In genomic region chr11:49801516-49801915, GRCm38 (mm10) we compare ENCODE assay signal across 14 mouse cellular contexts. TPM values are rescaled to one million over a fixed set of nuclear protein-coding genes. Genes with fewer than 3 reads are reported as not detected.
A peak's percentile ranks its signal among the peaks of the same experiment; 100 is the strongest.
DNase-seq lines count a peak whose midpoint lies in the region; ATAC-seq and TF ChIP-seq lines count a peak whose summit lies in the region.
"Had no signal": no experiment of that assay in that cellular context is flagged by ENCODE, and none has a peak within 500 bp of the region (broad histone marks: within the 10 kb centered on the region; RNA-seq: fewer than 3 reads in every experiment).

No protein-coding gene starts in this region.

- DNase-seq in forebrain, embryonic 14.5 days (ENCODE audit: low spot score): peak; percentile 23
- DNase-seq in kidney, postnatal 4 days: peak; percentile 42 to 45
- DNase-seq in kidney, postnatal 36 days: no peak
- DNase-seq in MEL (ENCODE audit: low read depth, low spot score): no peak
- DNase-seq in brain, embryonic 14.5 days (ENCODE audit: low read depth): peak; percentile 29
- DNase-seq in liver: no peak
- DNase-seq: gastrocnemius, postnatal 36 days; kidney, adult 9 months; liver, postnatal 0 days had no signal

- no peak for TF ChIP-seq CTCF in MEL (IDR thresholded peaks at IDR 0.05 in 2 of 3, conservative IDR thresholded peaks at IDR 0.05 in 1 of 3; ENCODE audit: control insufficient read depth in 1 of 3, insufficient read depth in 1 of 3, low read depth in 2 of 3, low read length in 3 of 3, poor library complexity in 1 of 3, severe bottlenecking in 1 of 3)
- no peak for TF ChIP-seq CTCF in brain, embryonic 14.5 days (IDR thresholded peaks at IDR 0.05; ENCODE audit: borderline replicate concordance, extremely low read depth, insufficient read depth, insufficient read length)

- H3K4me3 ChIP-seq in forebrain, embryonic 14.5 days (ENCODE audit: low read depth, low read length): no peak overlapping the region
- no peak overlapping the region for H3K4me3 ChIP-seq in forebrain, embryonic 13.5 days
- H3K4me3 ChIP-seq in MEL (ENCODE audit: control insufficient read depth in 1 of 2, insufficient read depth in 1 of 2, low read depth in 2 of 2, low read length in 2 of 2): no peak overlapping the region
- H3K4me3 ChIP-seq: layer of hippocampus, adult 2 months; limb, embryonic 15.5 days; stomach, embryonic 15.5 days had no signal

- H3K4me2 ChIP-seq in forebrain, embryonic 14.5 days (ENCODE audit: low read length): no peak overlapping the region
- no peak overlapping the region for H3K4me2 ChIP-seq in forebrain, embryonic 13.5 days
- H3K4me2 ChIP-seq: heart, embryonic 11.5 days; limb, embryonic 15.5 days; stomach, embryonic 15.5 days had no signal

- TF ChIP-seq POLR2A in MEL (IDR thresholded peaks at IDR 0.05; ENCODE audit: control insufficient read depth in 1 of 2, insufficient read depth in 1 of 2, low read depth in 1 of 2, low read length in 2 of 2, poor library complexity in 1 of 2): no peak
- TF ChIP-seq POLR2A in brain, embryonic 14.5 days (IDR thresholded peaks at IDR 0.05; ENCODE audit: borderline replicate concordance, extremely low read depth, insufficient read depth, insufficient read length, poor library complexity, severe bottlenecking): no peak

- H3K4me1 ChIP-seq in forebrain, embryonic 14.5 days (ENCODE audit: control insufficient read depth, insufficient read depth, low read length): no peaks in the 10 kb centered on the region
- peaks cover 6% of the 10 kb centered on the region; the same call in 1 of the 2 replicates for H3K4me1 ChIP-seq in forebrain, embryonic 13.5 days
- peaks cover 9 to 26% of the 10 kb centered on the region in 2 experiments for H3K4me1 ChIP-seq in MEL (ENCODE audit: control insufficient read depth in 1 of 2, insufficient read depth in 2 of 2, low read length in 2 of 2)
- H3K4me1 ChIP-seq: stomach, embryonic 15.5 days had no signal

- H3K36me3 ChIP-seq in forebrain, embryonic 14.5 days (ENCODE audit: control insufficient read depth, insufficient read depth, low read length): no peaks in the 10 kb centered on the region
- H3K36me3 ChIP-seq in forebrain, embryonic 13.5 days (ENCODE audit: poor library complexity, severe bottlenecking): no peaks in the 10 kb centered on the region
- H3K36me3 ChIP-seq in MEL (ENCODE audit: control insufficient read depth in 1 of 2, insufficient read depth in 2 of 2, low read length in 2 of 2): peaks cover 0 to 21% of the 10 kb centered on the region in 2 experiments; a peak in 3 of 4 replicates
- H3K36me3 ChIP-seq: stomach, embryonic 15.5 days had no signal

- TF ChIP-seq EP300 in MEL (IDR thresholded peaks at IDR 0.05; ENCODE audit: low read depth in 1 of 2, low read length in 2 of 2): no peak

- H3K27ac ChIP-seq in forebrain, embryonic 14.5 days (ENCODE audit: low read depth, low read length): no peak overlapping the region
- H3K27ac ChIP-seq in forebrain, embryonic 13.5 days: no peak overlapping the region
- no peak overlapping the region for H3K27ac ChIP-seq in MEL (ENCODE audit: control insufficient read depth, low read depth, low read length)
- H3K27ac ChIP-seq: layer of hippocampus, adult 2 months; limb, embryonic 15.5 days; stomach, embryonic 15.5 days had no signal

- H3K79me2 ChIP-seq in MEL (ENCODE audit: control insufficient read depth, insufficient read depth, low read length, poor library complexity): no peaks in the 10 kb centered on the region

- 76% methylated on average over 4 of the region's 4 CpGs for WGBS in forebrain, embryonic 14.5 days
- 84% methylated on average over 4 of the region's 4 CpGs for WGBS in forebrain, embryonic 13.5 days

- H3K27me3 ChIP-seq in forebrain, embryonic 14.5 days (replicated peaks; ENCODE audit: control insufficient read depth, insufficient read depth, low read length): no peaks in the 10 kb centered on the region
- no peaks in the 10 kb centered on the region for H3K27me3 ChIP-seq in forebrain, embryonic 13.5 days
- H3K27me3 ChIP-seq in MEL (ENCODE audit: control insufficient read depth in 1 of 2, insufficient read depth in 2 of 2, low read length in 2 of 2): no peaks in the 10 kb centered on the region
- H3K27me3 ChIP-seq: limb, embryonic 15.5 days; stomach, embryonic 15.5 days had no signal

- no peaks in the 10 kb centered on the region for H3K9me3 ChIP-seq in forebrain, embryonic 14.5 days (replicated peaks; ENCODE audit: control insufficient read depth, low read length)
- no peaks in the 10 kb centered on the region for H3K9me3 ChIP-seq in forebrain, embryonic 13.5 days (replicated peaks)
- H3K9me3 ChIP-seq in MEL (replicated peaks; ENCODE audit: insufficient read depth, low read length): no peaks in the 10 kb centered on the region
- H3K9me3 ChIP-seq: limb, embryonic 15.5 days; stomach, embryonic 15.5 days had no signal

- ATAC-seq in forebrain, embryonic 14.5 days: no peak
- no peak for ATAC-seq in forebrain, embryonic 13.5 days
- ATAC-seq: liver, postnatal 0 days had no signal

- no peak for TF ChIP-seq RAD21 in MEL (IDR thresholded peaks at IDR 0.05; ENCODE audit: low read depth, low read length)

- H3K9ac ChIP-seq in forebrain, embryonic 14.5 days (ENCODE audit: low read length): no peak overlapping the region
- H3K9ac ChIP-seq in forebrain, embryonic 13.5 days: no peak overlapping the region
- no peak overlapping the region for H3K9ac ChIP-seq in MEL (ENCODE audit: control insufficient read depth, low read depth, low read length, poor library complexity, severe bottlenecking)
- H3K9ac ChIP-seq: limb, embryonic 15.5 days; liver, postnatal 0 days; stomach, embryonic 15.5 days had no signal

TF ChIP-seq in MEL, 35 proteins besides CTCF, POLR2A, EP300 and RAD21:
- peak; percentile 28; the same call in 1 of the 2 replicates for TF ChIP-seq MYB (IDR thresholded peaks at IDR 0.05; ENCODE audit: low read depth, low read length)
- TF ChIP-seq ZC3H11A (IDR thresholded peaks at IDR 0.05; ENCODE audit: low read depth, low read length): no peak

RNA-seq across cellular contexts. Expression of gene Gfpt2, which starts 7.5 kb away (rescaled TPM):
- polyA plus RNA-seq in forebrain, embryonic 14.5 days (2014; fragmentation: Nextera tagmentation; extraction: Ambion mirVana): 6.0 and 8.3 TPM in 2 replicates
- polyA plus RNA-seq in forebrain, embryonic 13.5 days (2015; fragmentation: Nextera tagmentation; extraction: Ambion mirVana): 6.9 and 7.0 TPM in 2 replicates
- 4.0 and 4.9 TPM in 2 replicates for total RNA-seq in MEL (2012; rRNA removed)
- polyA plus RNA-seq in MEL (2012; ENCODE audit: insufficient read depth in 1 of 2, insufficient read length in 2 of 2, low read depth in 1 of 2, low replicate concordance in 2 of 2, missing spikeins in 1 of 2): 1 to 10 TPM in 1 of 2 experiments, not detected in 1; 8.0 TPM
- polyA plus RNA-seq in brain, embryonic 14.5 days (2012; rRNA removed): 5.5 and 6.7 TPM in 2 replicates

RNA-seq across cellular contexts. Expression of gene Mapk9, which starts 45.0 kb away (rescaled TPM):
- 43.6 and 49.1 TPM in 2 replicates for polyA plus RNA-seq in forebrain, embryonic 14.5 days (2014; fragmentation: Nextera tagmentation; extraction: Ambion mirVana)
- 33.1 and 33.2 TPM in 2 replicates for polyA plus RNA-seq in forebrain, embryonic 13.5 days (2015; fragmentation: Nextera tagmentation; extraction: Ambion mirVana)
- total RNA-seq in MEL (2012; rRNA removed): 42.6 and 52.8 TPM in 2 replicates
- 10 to 100 TPM in 1 of 2 experiments, not detected in 1; 43.1 TPM for polyA plus RNA-seq in MEL (2012; ENCODE audit: insufficient read depth in 1 of 2, insufficient read length in 2 of 2, low read depth in 1 of 2, low replicate concordance in 2 of 2, missing spikeins in 1 of 2)
- 81.0 and 89.3 TPM in 2 replicates for polyA plus RNA-seq in brain, embryonic 14.5 days (2012; rRNA removed)

Comparison
In these comparisons a context has a peak if more than half of its experiments do, and no peak if none do; other contexts are left out.
1. DNase-seq: peak in forebrain, embryonic 14.5 days (single experiment), kidney, postnatal 4 days (2 of 2) and brain, embryonic 14.5 days (single experiment); none in kidney, postnatal 36 days (0 of 2), MEL (single experiment) and liver (single experiment).